Mouse (Mus musculus): ENCODE results near the gene Cdh16. TPM values are rescaled to one million over a fixed set of nuclear protein-coding genes. Genes with fewer than 3 reads are reported as not detected.

The Cdh16 gene
- polyA plus RNA-seq, 1 experiment: 0.29 TPM

DNA sequence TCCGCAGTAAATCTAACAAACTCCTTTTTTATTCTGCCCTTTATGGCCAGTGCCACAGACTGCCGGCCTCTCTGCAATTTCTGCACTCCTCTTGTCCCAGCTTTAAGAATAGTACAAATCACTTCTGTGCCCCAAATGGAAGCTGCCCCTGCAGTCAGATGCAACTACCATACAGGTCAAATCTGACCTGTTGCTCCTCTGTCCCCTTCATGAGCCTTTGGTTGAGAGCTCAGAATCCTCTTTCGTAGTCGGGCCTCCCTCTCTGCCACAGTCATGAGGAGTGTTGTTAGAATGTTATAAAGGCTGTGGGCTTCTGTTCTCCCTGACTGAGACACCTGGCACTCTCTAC lies 21.0 kb downstream of the Cdh16 start:
- H3K4me2 ChIP-seq (ENCODE audit: low read depth): no peak overlapping the region
- no peaks in the 10 kb centered on the region for H3K27me3 ChIP-seq (ENCODE audit: control insufficient read depth, insufficient read depth, insufficient read length)
- H3K36me3 ChIP-seq (ENCODE audit: control insufficient read depth, insufficient read depth): no peaks in the 10 kb centered on the region
- no peaks in the 10 kb centered on the region for H3K79me2 ChIP-seq (ENCODE audit: control insufficient read depth, insufficient read depth)
- H3ac ChIP-seq (ENCODE audit: control insufficient read depth, insufficient read length): no peak overlapping the region
- no peak overlapping the region for H3K4me3 ChIP-seq
- TF ChIP-seq TCF12 (IDR thresholded peaks at IDR 0.05; ENCODE audit: insufficient read depth, poor library complexity, severe bottlenecking): no peak
- no peak for TF ChIP-seq MYOD1 (IDR thresholded peaks at IDR 0.05; ENCODE audit: control insufficient read depth in 1 of 3, insufficient read length in 2 of 3, low read depth in 2 of 3)
- no peak for TF ChIP-seq CEBPB (IDR thresholded peaks at IDR 0.05; ENCODE audit: insufficient read depth, poor library complexity, severe bottlenecking)
- TF ChIP-seq REST (IDR thresholded peaks at IDR 0.05; ENCODE audit: insufficient read depth, insufficient read length): no peak
- TF ChIP-seq SRF (IDR thresholded peaks at IDR 0.05; ENCODE audit: control insufficient read depth, insufficient read length, low read depth): no peak
- no peak for TF ChIP-seq MYOG (IDR thresholded peaks at IDR 0.05; ENCODE audit: control insufficient read depth in 1 of 3, insufficient read depth in 1 of 3, insufficient read length in 2 of 3, low read depth in 2 of 3)
- no peak for TF ChIP-seq E2F4 (IDR thresholded peaks at IDR 0.05; ENCODE audit: insufficient read depth)
- no peak for TF ChIP-seq POLR2AphosphoS2 (IDR thresholded peaks at IDR 0.05; ENCODE audit: insufficient read length, low read depth)
- TF ChIP-seq POLR2A (IDR thresholded peaks at IDR 0.05; ENCODE audit: insufficient read length, low read depth): no peak
- TF ChIP-seq MAX (IDR thresholded peaks at IDR 0.05; ENCODE audit: low read depth): no peak
- TF ChIP-seq USF1 (IDR thresholded peaks at IDR 0.05; ENCODE audit: low read depth): no peak
- TF ChIP-seq TCF3 (IDR thresholded peaks at IDR 0.05; ENCODE audit: insufficient read length, low read depth): no peak

DNA sequence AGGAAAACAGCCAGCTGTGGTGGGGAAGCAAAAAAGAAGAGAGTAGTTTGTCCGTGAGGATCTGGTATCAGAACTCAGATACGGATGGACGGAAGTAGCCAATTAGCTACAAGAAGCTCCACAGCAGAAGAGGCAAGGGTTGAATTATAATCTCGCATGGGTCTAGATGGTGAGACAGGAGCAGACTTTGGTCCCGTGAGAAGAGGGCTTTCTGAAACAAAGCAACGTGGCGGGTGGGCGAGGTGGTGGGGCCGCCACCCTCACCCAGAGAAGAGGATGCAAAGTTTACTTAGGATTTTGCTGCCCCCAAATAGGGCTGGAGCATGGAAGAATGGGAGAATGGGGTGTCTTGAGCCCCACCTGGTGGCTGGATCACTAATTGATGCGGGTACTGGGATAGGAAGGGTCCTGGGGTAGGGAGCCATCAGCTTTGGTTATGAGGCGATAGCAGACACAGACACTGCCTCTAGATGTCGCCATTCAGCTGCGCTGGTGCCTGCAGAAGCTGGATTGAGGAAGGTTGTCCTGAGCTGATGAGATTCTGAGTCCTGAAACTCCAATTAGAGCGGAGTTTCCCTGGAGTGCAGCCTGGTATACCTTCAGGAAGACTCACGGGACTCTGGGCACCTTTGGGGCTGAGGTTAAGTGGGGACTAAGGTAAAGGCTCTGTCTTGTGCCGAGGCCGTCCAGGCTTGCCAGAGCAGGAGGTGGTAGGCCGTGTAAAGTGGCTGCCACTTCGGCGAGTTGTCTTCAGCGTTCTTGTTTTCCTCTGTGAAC lies 21.5 kb downstream of the Cdh16 start:
- TF ChIP-seq MYOG (IDR thresholded peaks at IDR 0.05; ENCODE audit: control insufficient read depth in 1 of 3, insufficient read depth in 1 of 3, insufficient read length in 2 of 3, low read depth in 2 of 3): no peak
- no peak for TF ChIP-seq CEBPB (IDR thresholded peaks at IDR 0.05; ENCODE audit: insufficient read depth, poor library complexity, severe bottlenecking)
- TF ChIP-seq MAX (IDR thresholded peaks at IDR 0.05; ENCODE audit: low read depth): no peak
- TF ChIP-seq TCF3 (IDR thresholded peaks at IDR 0.05; ENCODE audit: insufficient read length, low read depth): no peak
- no peak for TF ChIP-seq POLR2AphosphoS2 (IDR thresholded peaks at IDR 0.05; ENCODE audit: insufficient read length, low read depth)
- no peak for TF ChIP-seq REST (IDR thresholded peaks at IDR 0.05; ENCODE audit: insufficient read depth, insufficient read length)
- TF ChIP-seq USF1 (IDR thresholded peaks at IDR 0.05; ENCODE audit: low read depth): no peak
- TF ChIP-seq MYOD1 (IDR thresholded peaks at IDR 0.05; ENCODE audit: control insufficient read depth in 1 of 3, insufficient read length in 2 of 3, low read depth in 2 of 3): no peak
- TF ChIP-seq POLR2A (IDR thresholded peaks at IDR 0.05; ENCODE audit: insufficient read length, low read depth): no peak
- no peak for TF ChIP-seq SRF (IDR thresholded peaks at IDR 0.05; ENCODE audit: control insufficient read depth, insufficient read length, low read depth)
- TF ChIP-seq E2F4 (IDR thresholded peaks at IDR 0.05; ENCODE audit: insufficient read depth): no peak
- TF ChIP-seq TCF12 (IDR thresholded peaks at IDR 0.05; ENCODE audit: insufficient read depth, poor library complexity, severe bottlenecking): no peak
- no peaks in the 10 kb centered on the region for H3K79me2 ChIP-seq (ENCODE audit: control insufficient read depth, insufficient read depth)
- H3K4me2 ChIP-seq (ENCODE audit: low read depth): peak overlapping the region; percentile 73
- H3ac ChIP-seq (ENCODE audit: control insufficient read depth, insufficient read length): no peak overlapping the region
- no peak overlapping the region for H3K4me3 ChIP-seq
- H3K36me3 ChIP-seq (ENCODE audit: control insufficient read depth, insufficient read depth): no peaks in the 10 kb centered on the region
- no peaks in the 10 kb centered on the region for H3K27me3 ChIP-seq (ENCODE audit: control insufficient read depth, insufficient read depth, insufficient read length)

DNA sequence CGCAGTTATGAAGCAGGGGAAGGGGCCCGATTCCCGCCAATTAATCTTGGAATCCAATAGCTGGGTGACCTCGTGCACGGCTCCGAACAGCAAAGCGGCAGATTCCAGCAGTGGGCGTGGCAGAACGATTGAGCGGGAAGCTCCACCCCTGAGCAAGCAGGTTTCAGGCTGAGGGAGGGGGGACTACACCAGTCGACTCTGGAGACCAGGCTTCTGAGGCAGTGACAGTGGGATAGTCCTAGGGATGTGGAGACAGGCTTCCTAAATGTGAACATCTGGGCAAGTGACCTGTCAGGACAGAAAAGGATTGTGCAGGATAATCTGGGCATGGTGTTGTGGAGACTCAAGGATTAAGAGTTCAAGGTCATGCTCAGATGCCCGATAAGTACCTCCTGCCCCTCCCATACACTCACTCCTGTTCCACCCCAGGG lies 22.2 kb downstream of the Cdh16 start:
- H3K27me3 ChIP-seq (ENCODE audit: control insufficient read depth, insufficient read depth, insufficient read length): no peaks in the 10 kb centered on the region
- no peaks in the 10 kb centered on the region for H3K36me3 ChIP-seq (ENCODE audit: control insufficient read depth, insufficient read depth)
- no peak overlapping the region for H3K4me3 ChIP-seq
- no peak for TF ChIP-seq REST (IDR thresholded peaks at IDR 0.05; ENCODE audit: insufficient read depth, insufficient read length)
- TF ChIP-seq TCF12 (IDR thresholded peaks at IDR 0.05; ENCODE audit: insufficient read depth, poor library complexity, severe bottlenecking): no peak
- TF ChIP-seq CEBPB (IDR thresholded peaks at IDR 0.05; ENCODE audit: insufficient read depth, poor library complexity, severe bottlenecking): no peak
- no peak for TF ChIP-seq MYOD1 (IDR thresholded peaks at IDR 0.05; ENCODE audit: control insufficient read depth in 1 of 3, insufficient read length in 2 of 3, low read depth in 2 of 3)
- no peak for TF ChIP-seq MYOG (IDR thresholded peaks at IDR 0.05; ENCODE audit: control insufficient read depth in 1 of 3, insufficient read depth in 1 of 3, insufficient read length in 2 of 3, low read depth in 2 of 3)
- TF ChIP-seq POLR2AphosphoS2 (IDR thresholded peaks at IDR 0.05; ENCODE audit: insufficient read length, low read depth): no peak
- TF ChIP-seq SRF (IDR thresholded peaks at IDR 0.05; ENCODE audit: control insufficient read depth, insufficient read length, low read depth): no peak
- no peak for TF ChIP-seq MAX (IDR thresholded peaks at IDR 0.05; ENCODE audit: low read depth)
- TF ChIP-seq TCF3 (IDR thresholded peaks at IDR 0.05; ENCODE audit: insufficient read length, low read depth): no peak
- no peak for TF ChIP-seq POLR2A (IDR thresholded peaks at IDR 0.05; ENCODE audit: insufficient read length, low read depth)
- TF ChIP-seq E2F4 (IDR thresholded peaks at IDR 0.05; ENCODE audit: insufficient read depth): no peak
- no peak for TF ChIP-seq USF1 (IDR thresholded peaks at IDR 0.05; ENCODE audit: low read depth)
- H3K4me2 ChIP-seq (ENCODE audit: low read depth): peak overlapping the region; percentile 73
- no peaks in the 10 kb centered on the region for H3K79me2 ChIP-seq (ENCODE audit: control insufficient read depth, insufficient read depth)
- H3ac ChIP-seq (ENCODE audit: control insufficient read depth, insufficient read length): no peak overlapping the region

DNA sequence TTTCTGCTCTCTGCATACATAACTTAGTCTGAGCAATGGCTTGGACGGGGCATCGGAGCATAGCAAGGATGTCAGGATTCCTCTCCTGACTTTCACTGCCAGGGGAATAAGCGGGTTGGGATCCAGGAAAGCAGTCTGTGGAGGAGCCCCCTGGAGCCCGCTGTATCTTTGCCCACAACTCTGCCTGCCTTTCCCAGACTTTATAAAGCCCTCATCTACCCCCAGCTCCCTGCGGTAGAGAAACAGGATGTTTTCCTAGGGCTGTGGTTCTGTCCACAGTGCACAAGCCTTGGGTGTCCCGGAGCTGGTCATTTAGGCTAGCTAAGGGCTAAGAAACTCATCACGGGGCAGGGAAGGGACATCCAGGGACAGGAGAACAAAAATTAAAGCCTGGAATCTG lies 22.8 kb downstream of the Cdh16 start:
- Histone ChIP-seq H3K4me2 (ENCODE audit: low read depth) (peak overlapping the region; percentile 73), H3K27me3 (ENCODE audit: control insufficient read depth, insufficient read depth, insufficient read length) (no peaks in the 10 kb centered on the region), H3K36me3 (ENCODE audit: control insufficient read depth, insufficient read depth) (peaks cover under 1% of the 10 kb centered on the region), H3K79me2 (ENCODE audit: control insufficient read depth, insufficient read depth) (no peaks in the 10 kb centered on the region), H3ac (ENCODE audit: control insufficient read depth, insufficient read length) (no peak overlapping the region), H3K4me3 (no peak overlapping the region)
- TF ChIP-seq MYOD1 (IDR thresholded peaks at IDR 0.05; ENCODE audit: control insufficient read depth in 1 of 3, insufficient read length in 2 of 3, low read depth in 2 of 3): no peak
- no peak for TF ChIP-seq CEBPB (IDR thresholded peaks at IDR 0.05; ENCODE audit: insufficient read depth, poor library complexity, severe bottlenecking)
- TF ChIP-seq TCF3 (IDR thresholded peaks at IDR 0.05; ENCODE audit: insufficient read length, low read depth): no peak
- no peak for TF ChIP-seq POLR2AphosphoS2 (IDR thresholded peaks at IDR 0.05; ENCODE audit: insufficient read length, low read depth)
- no peak for TF ChIP-seq MYOG (IDR thresholded peaks at IDR 0.05; ENCODE audit: control insufficient read depth in 1 of 3, insufficient read depth in 1 of 3, insufficient read length in 2 of 3, low read depth in 2 of 3)
- no peak for TF ChIP-seq E2F4 (IDR thresholded peaks at IDR 0.05; ENCODE audit: insufficient read depth)
- TF ChIP-seq POLR2A (IDR thresholded peaks at IDR 0.05; ENCODE audit: insufficient read length, low read depth): no peak
- no peak for TF ChIP-seq REST (IDR thresholded peaks at IDR 0.05; ENCODE audit: insufficient read depth, insufficient read length)
- TF ChIP-seq USF1 (IDR thresholded peaks at IDR 0.05; ENCODE audit: low read depth): no peak
- TF ChIP-seq MAX (IDR thresholded peaks at IDR 0.05; ENCODE audit: low read depth): no peak
- TF ChIP-seq SRF (IDR thresholded peaks at IDR 0.05; ENCODE audit: control insufficient read depth, insufficient read length, low read depth): no peak
- TF ChIP-seq TCF12 (IDR thresholded peaks at IDR 0.05; ENCODE audit: insufficient read depth, poor library complexity, severe bottlenecking): no peak
